Mouse (Mus musculus) forebrain, embryonic 15.5 days (tissue): Measurements from ENCODE around the gene Ssrp1. TPM values are rescaled to one million over a fixed set of nuclear protein-coding genes. Genes with fewer than 3 reads are reported as not detected.

Experiments used
- ATAC-seq: fragments of 200-750 bp; cut with Nextera tagmentation; replicated peaks from 2 replicates; pipeline ENCODE4 v1.8.0; 2017; ENCODE audit warnings: mild to moderate bottlenecking, moderate TSS enrichment, moderate library complexity
- H3K27ac ChIP-seq: fragments of 300-500 bp; sonication (generic); replicated peaks from 2 replicates; pipeline ENCODE4 v1.5.1; 2015; ENCODE audit warnings: mild to moderate bottlenecking, inconsistent platforms
- H3K27me3 ChIP-seq: fragments of 300-500 bp; sonication (generic); 2 replicates; pipeline ENCODE4 v1.6.1; 2015; ENCODE audit warnings: inconsistent platforms
- H3K36me3 ChIP-seq: fragments of 300-500 bp; sonication (generic); 2 replicates; pipeline ENCODE4 v1.6.1; 2015; ENCODE audit warnings: mild to moderate bottlenecking, inconsistent platforms
- H3K4me1 ChIP-seq: fragments of 300-500 bp; sonication (generic); 2 replicates; pipeline ENCODE4 v1.6.1; 2015; ENCODE audit warnings: inconsistent platforms
- H3K4me2 ChIP-seq: fragments of 300-500 bp; sonication (generic); replicated peaks from 2 replicates; pipeline ENCODE4 v1.6.1; 2015; ENCODE audit warnings: mild to moderate bottlenecking, inconsistent platforms
- H3K4me3 ChIP-seq: fragments of 300-500 bp; sonication (generic); 2 replicates; pipeline ENCODE4 v1.5.1; 2015; ENCODE audit warnings: mild to moderate bottlenecking, inconsistent platforms
- H3K9ac ChIP-seq: fragments of 300-500 bp; sonication (generic); replicated peaks from 2 replicates; pipeline ENCODE4 v1.6.1; 2015; ENCODE audit warnings: mild to moderate bottlenecking, inconsistent platforms
- H3K9me3 ChIP-seq: fragments of 300-500 bp; sonication (generic); 2 replicates; pipeline ENCODE4 v1.6.1; 2016; ENCODE audit warnings: inconsistent platforms
- WGBS: fragments of 180-500 bp; shearing (Covaris S2); methylation state at CpG from one replicate; pipeline ENCODE4 v1.1.7; 2015; ENCODE audit warnings: mixed read lengths; 5-methylcytosine and 5-hydroxymethylcytosine counted together
- polyA plus RNA-seq: library from polyadenylated mRNA; unstranded; fragments of >200 nt; fragmentation: Nextera tagmentation; extraction: Ambion mirVana; gene quantifications from 2 replicates; pipeline ENCODE4 v1.2.1, GENCODE M21; 2015

Ssrp1 gene
- polyA plus RNA-seq, 1 experiment from 2014 or later = 229 TPM

- no peak overlapping the region for H3K4me3 ChIP-seq
- peaks cover 5% of the 10 kb centered on the region; the same call in 1 of the 2 replicates for H3K4me1 ChIP-seq
- H3K4me2 ChIP-seq = no peak overlapping the region
- no peaks in the 10 kb centered on the region for H3K27me3 ChIP-seq
- H3K9ac ChIP-seq = no peak overlapping the region
- WGBS = 97% methylated on average over 1 of the region's 1 CpGs
- ATAC-seq = no peak
- H3K9me3 ChIP-seq = no peaks in the 10 kb centered on the region
- no peaks in the 10 kb centered on the region for H3K36me3 ChIP-seq
- H3K27ac ChIP-seq = no peak overlapping the region
Measured at GRCm38 (mm10) chr2:85093376-85093775, 56.3 kb downstream of the Ssrp1 start.

GRCm38 (mm10) chr2:85095906-85096305, 58.9 kb downstream of the Ssrp1 start:
- no peaks in the 10 kb centered on the region for H3K27me3 ChIP-seq
- H3K9me3 ChIP-seq = no peaks in the 10 kb centered on the region
- no peak for ATAC-seq
- no peak overlapping the region for H3K27ac ChIP-seq
- H3K9ac ChIP-seq = no peak overlapping the region
- no peaks in the 10 kb centered on the region for H3K36me3 ChIP-seq
- H3K4me1 ChIP-seq = no peaks in the 10 kb centered on the region
- H3K4me2 ChIP-seq = no peak overlapping the region
- 19% methylated on average over 5 of the region's 5 CpGs for WGBS
- H3K4me3 ChIP-seq = no peak overlapping the region

Other genes with a start within 250 kb of the Ssrp1 start
- gene Ube2l6, start 238.4 kb upstream of the Ssrp1 start, polyA plus RNA-seq = 20.4 and 20.9 TPM in 2 replicates
- 0.14 TPM in 1 of 2 replicates, not detected in the other for gene Smtnl1, start 214.6 kb upstream of the Ssrp1 start, polyA plus RNA-seq
- 61.4 and 66.5 TPM in 2 replicates for gene Timm10, start 210.2 kb upstream of the Ssrp1 start, polyA plus RNA-seq
- gene Slc43a1, start 198.4 kb upstream of the Ssrp1 start, polyA plus RNA-seq = 2.5 and 3.4 TPM in 2 replicates
- 12.8 and 16.3 TPM in 2 replicates for gene Rtn4rl2, start 150.5 kb upstream of the Ssrp1 start, polyA plus RNA-seq
- 3.8 and 4.2 TPM in 2 replicates for gene Slc43a3, start 100.7 kb upstream of the Ssrp1 start, polyA plus RNA-seq
- 0.31 TPM in 1 of 2 replicates, not detected in the other for gene Prg2, start 56.8 kb upstream of the Ssrp1 start, polyA plus RNA-seq
- gene Prg3, start 49.0 kb upstream of the Ssrp1 start, polyA plus RNA-seq = not detected in 2 replicates
- gene P2rx3, start 228 bp downstream of the Ssrp1 start, polyA plus RNA-seq = 0.75 and 1.1 TPM in 2 replicates
- gene Tnks1bp1, start 10.8 kb downstream of the Ssrp1 start, polyA plus RNA-seq = 22.0 and 29.2 TPM in 2 replicates
- 19.3 and 19.7 TPM in 2 replicates for gene Aplnr, start 99.0 kb downstream of the Ssrp1 start, polyA plus RNA-seq
- gene Lrrc55, start 160.0 kb downstream of the Ssrp1 start, polyA plus RNA-seq = 10.5 and 10.9 TPM in 2 replicates